Mouse (Mus musculus): Measurements from ENCODE around the gene Olfr1320. TPM values are rescaled to one million over a fixed set of nuclear protein-coding genes. Genes with fewer than 3 reads are reported as not detected.

The Olfr1320 gene
- not detected in 2 replicates for polyA plus RNA-seq (2012; rRNA removed; ENCODE audit: low replicate concordance)

GRCm38 (mm10) chrX:49672033-49672432 is at the start of gene Olfr1320:
Olfr1320 (plus strand) TSS chrX:49672333.

Other genes with a start within 250 kb of the Olfr1320 start
- 0.09 and 0.13 TPM in 2 replicates for gene Arhgap36, start 208.4 kb upstream of the Olfr1320 start, polyA plus RNA-seq (2012; rRNA removed; ENCODE audit: low replicate concordance)
- gene Olfr1321, start 62.7 kb downstream of the Olfr1320 start, polyA plus RNA-seq (2012; rRNA removed; ENCODE audit: low replicate concordance) = not detected in 2 replicates
- gene Igsf1, start 125.4 kb downstream of the Olfr1320 start, polyA plus RNA-seq (2012; rRNA removed; ENCODE audit: low replicate concordance) = 0.54 and 0.76 TPM in 2 replicates
- not detected in 2 replicates for gene Olfr1322, start 219.2 kb downstream of the Olfr1320 start, polyA plus RNA-seq (2012; rRNA removed; ENCODE audit: low replicate concordance)